Mouse (Mus musculus): Measurements from ENCODE around the gene Zfp663.

DNA sequence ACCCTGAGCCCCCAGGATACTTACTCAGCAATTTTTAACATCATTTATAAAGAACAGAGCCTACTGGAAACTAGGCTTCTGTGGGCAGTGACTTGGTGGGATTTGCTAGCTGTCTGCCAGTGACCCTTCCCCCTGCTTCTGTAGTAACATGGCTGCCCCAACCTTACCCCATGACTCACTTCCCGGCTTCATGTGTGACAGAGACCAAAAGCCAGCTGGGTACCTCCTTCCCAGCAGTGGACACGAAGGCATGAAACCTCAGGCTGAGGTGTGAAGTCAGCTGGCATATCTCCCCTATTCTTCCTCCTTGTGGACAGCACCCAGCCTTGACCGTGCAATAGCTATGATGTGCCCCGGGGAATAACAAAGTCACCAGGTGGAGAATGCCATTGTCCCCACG lies 39.8 kb downstream of the Zfp663 start:
- TF ChIP-seq CTCF (IDR thresholded peaks at IDR 0.05; ENCODE audit: low read depth) (no peak), EP300 (optimal IDR thresholded peaks at IDR 0.05) (no peak)
